Mouse (Mus musculus): ENCODE data around the gene S1pr5. TPM values are rescaled to one million over a fixed set of nuclear protein-coding genes. Genes with fewer than 3 reads are reported as not detected.
"Not testable (repeated sequence)": the region's sequence is repeated elsewhere in the genome, so short reads cannot be mapped to it uniquely, and the experiment has no call there.

S1pr5 gene
- total RNA-seq, 2 experiments from 2014 or later: 0.15 to 0.33 TPM

- intact Hi-C loops (cut with DNase I): loop anchor here (2.0 kb wide), 1 partner anchor 26 kb away; the partner anchor contains the start of gene Keap1
- no peak for DNase-seq
- peak overlapping the region; percentile 89 for H3K4me3 ChIP-seq
- H3K27ac ChIP-seq: peak overlapping the region; percentile 96
- no peak for TF ChIP-seq CTCF (IDR thresholded peaks at IDR 0.05)
These were observed 16.2 kb upstream of the S1pr5 start for GRCm38 (mm10) chr9:21264272-21264999.

DNA sequence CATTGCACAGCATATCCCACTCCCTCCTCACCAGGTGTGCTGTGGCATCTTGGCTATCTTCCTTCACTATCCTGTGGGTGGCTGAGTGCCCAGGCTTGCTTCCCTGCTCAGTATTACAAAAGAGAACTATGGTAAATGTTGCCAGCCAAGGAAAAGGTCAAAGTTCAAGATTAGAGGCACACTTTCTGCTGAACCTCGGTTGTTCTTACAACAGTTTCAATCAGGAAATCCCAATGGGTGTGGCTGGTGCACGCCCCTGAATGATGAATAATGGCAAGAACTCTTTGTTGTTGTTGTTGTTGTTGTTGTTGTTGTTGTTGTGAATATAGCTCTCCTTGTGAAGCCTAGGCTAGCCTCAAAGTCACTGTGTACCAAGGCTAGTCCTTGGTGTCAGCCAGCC, 13.6 kb upstream of the S1pr5 start:
- no peak for TF ChIP-seq CTCF (IDR thresholded peaks at IDR 0.05)
- H3K27ac ChIP-seq: no peak overlapping the region
- no peak overlapping the region for H3K4me3 ChIP-seq
- no peak for DNase-seq
- intact Hi-C loops (cut with DNase I): loop anchor here (2.0 kb wide), 1 partner anchor 75 kb away; no protein-coding TSS in a partner anchor

GRCm38 (mm10) chr9:21260491-21261040, 12.3 kb upstream of the S1pr5 start:
- no peak for TF ChIP-seq CTCF (IDR thresholded peaks at IDR 0.05)
- Histone ChIP-seq H3K27ac (no peak overlapping the region), H3K4me3 (no peak overlapping the region)
- DNase-seq: no peak
- intact Hi-C loops (cut with DNase I): no loop called here

DNA sequence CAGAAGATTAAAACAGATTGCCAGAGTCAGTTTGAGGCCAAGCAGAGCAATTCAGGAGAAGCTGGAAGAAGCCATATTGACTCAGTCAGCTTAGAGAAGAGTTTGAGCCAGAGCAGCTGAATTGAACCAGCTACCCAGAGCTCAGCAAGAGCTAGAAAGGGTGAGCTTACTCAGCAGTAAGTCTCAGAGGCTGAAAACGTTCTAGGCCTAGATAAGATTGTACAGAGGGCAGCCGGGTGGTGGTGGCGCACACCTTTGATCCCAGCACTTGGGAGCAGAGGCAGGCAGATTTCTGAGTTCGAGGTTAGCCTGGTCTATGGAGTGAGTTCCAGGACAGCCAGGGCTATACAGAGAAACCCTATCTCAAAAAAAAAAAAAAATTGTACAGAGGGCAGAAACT, 8.1 kb upstream of the S1pr5 start:
- H3K27ac ChIP-seq; intact Hi-C loops (cut with DNase I); DNase-seq; H3K4me3 ChIP-seq: not testable (repeated sequence)

DNA sequence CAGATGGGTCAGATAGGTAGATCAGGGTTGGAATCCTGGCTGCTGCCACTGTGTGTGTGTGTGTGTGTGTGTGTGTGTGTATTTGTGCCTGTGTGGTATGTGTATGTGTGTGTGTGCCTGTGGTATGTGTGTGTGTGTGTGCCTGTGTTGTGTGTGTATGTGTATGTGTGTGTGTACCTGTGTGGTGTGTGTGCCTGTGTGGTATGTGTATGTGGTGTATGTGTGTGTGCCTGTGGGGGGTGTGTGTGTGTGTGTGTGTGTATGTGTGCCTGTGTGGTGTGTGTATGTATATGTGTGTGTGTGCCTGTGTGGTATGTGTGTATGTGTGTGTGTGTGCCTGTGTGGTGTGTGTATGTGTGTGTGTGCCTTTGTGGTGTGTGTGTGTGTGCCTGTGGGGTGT, 6.4 kb upstream of the S1pr5 start:
- no peak overlapping the region for H3K4me3 ChIP-seq
- intact Hi-C loops (cut with DNase I): no loop called here
- TF ChIP-seq CTCF (IDR thresholded peaks at IDR 0.05): no peak
- no peak overlapping the region for H3K27ac ChIP-seq
- DNase-seq: no peak

DNA sequence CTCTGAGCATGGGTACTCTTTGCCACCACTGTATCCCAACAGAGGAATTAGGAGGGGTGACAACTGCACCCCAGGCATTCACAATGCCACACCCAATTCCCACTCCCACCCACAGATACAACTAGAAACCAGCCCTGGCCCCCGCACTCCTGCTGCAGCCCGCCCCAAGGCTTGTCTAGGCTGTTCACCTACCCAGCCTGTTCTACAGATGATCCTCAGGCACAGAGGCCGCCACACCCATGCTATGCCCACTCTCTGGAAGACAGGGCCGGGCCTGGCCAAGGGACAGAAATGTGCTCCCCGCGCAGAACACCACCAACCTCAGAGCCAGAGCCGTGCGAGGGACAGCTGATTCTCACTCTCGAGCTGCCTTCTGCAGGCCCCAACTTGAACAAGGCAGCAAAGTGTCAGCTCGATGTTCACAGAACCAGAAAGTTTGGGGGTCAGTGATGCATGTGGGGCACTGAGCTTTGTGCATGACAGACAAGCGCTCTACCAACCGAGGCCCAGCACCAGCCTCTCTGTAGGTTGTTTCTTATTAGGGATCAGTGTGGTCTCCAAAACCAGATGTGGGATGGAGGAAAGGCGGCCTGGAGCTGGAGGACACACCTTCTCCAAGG, 3.0 kb upstream of the S1pr5 start:
- Histone ChIP-seq H3K4me3 (no peak overlapping the region), H3K27ac (no peak overlapping the region)
- intact Hi-C loops (cut with DNase I): no loop called here
- no peak for DNase-seq
- no peak for TF ChIP-seq CTCF (IDR thresholded peaks at IDR 0.05)

DNA sequence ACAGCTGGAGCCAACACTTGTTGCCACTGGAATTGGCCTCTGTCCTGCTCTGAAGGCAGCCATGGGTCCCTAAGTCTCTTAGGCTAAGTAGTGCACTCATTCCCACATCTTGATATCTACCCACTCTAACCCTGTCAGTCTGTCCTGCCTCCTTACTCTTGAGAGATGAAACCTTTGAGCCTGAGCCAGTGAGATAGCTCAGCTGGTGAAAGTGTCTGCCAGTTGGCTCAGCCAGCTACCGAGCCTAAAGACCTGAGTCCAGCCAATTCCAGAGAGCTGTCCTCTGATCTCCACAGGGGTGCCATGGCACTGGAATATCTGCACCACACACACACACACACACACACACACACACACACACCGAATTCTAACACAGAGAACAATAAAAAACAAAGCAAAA, 2.3 kb upstream of the S1pr5 start:
- no peak for TF ChIP-seq CTCF (IDR thresholded peaks at IDR 0.05)
- intact Hi-C loops (cut with DNase I): no loop called here
- peak; percentile 65 for DNase-seq
- Histone ChIP-seq H3K27ac (no peak overlapping the region), H3K4me3 (no peak overlapping the region)

- intact Hi-C loops (cut with DNase I): no loop called here
- TF ChIP-seq CTCF (IDR thresholded peaks at IDR 0.05): no peak
- no peak overlapping the region for H3K4me3 ChIP-seq
- H3K27ac ChIP-seq: no peak overlapping the region
- no peak for DNase-seq
These were observed 1.6 kb upstream of the S1pr5 start for GRCm38 (mm10) chr9:21249629-21250508.

DNA sequence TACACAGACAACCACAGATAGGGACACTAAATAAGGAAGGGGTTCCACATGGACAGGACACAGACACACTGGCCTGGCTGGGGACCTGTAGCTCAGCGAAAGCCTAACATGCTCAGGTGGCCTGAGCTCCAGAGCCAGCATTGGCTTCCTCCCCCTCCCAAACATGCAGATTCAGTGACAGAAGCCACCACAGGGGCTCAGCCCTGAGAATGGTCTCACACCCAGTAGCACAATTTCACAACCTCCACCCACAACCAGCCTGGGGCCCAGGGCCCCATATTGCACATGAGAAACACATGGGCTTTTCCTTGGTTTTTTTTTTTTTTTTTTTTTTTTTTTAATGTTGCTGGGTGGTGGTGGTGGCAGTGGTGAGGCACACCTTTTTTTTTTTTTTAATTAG, 1.9 kb downstream of the S1pr5 start:
- no peak for TF ChIP-seq CTCF (IDR thresholded peaks at IDR 0.05)
- intact Hi-C loops (cut with DNase I): no loop called here
- H3K27ac ChIP-seq: no peak overlapping the region
- DNase-seq: no peak
- H3K4me3 ChIP-seq: no peak overlapping the region

- DNase-seq: no peak
- H3K4me3 ChIP-seq: peak overlapping the region; percentile 73
- intact Hi-C loops (cut with DNase I): no loop called here
- TF ChIP-seq CTCF (IDR thresholded peaks at IDR 0.05): no peak
- H3K27ac ChIP-seq: no peak overlapping the region
These were observed 3.1 kb downstream of the S1pr5 start for GRCm38 (mm10) chr9:21245113-21245487.

GRCm38 (mm10) chr9:21244428-21245112, 3.7 kb downstream of the S1pr5 start:
- no peak for TF ChIP-seq CTCF (IDR thresholded peaks at IDR 0.05)
- Histone ChIP-seq H3K27ac (no peak overlapping the region), H3K4me3 (peak overlapping the region; percentile 73)
- DNase-seq: peak; percentile 49
- intact Hi-C loops (cut with DNase I): no loop called here

DNA sequence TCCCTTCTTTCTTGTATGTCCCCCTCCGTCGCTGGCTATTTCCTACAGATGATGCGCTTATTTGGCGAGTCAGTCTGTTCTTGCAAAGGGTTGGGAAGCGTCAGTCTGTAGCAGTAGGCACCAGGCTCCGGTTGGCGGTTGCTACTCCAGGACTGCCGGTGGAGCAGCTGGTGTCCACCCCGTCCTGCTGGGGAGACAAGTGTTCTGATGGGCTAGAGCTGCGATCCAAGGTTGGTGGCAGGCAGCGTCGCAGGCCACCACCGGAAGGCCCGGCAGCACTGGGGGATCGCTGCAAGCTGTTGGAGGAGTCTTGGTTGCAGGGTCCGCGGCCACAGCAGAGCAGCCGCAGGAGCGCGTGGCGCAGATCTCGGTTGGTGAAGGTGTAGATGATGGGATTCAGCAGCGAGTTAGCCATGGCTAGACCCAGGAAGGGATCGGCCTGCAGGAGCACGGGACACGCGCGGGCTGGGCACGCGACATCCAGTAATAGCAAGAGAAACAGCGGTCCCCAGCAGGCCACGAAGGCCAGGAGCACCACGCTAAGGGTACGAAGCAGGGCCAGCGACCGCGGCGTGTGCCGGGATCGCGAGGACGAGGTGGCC, 4.3 kb downstream of the S1pr5 start:
- Histone ChIP-seq H3K27ac (no peak overlapping the region), H3K4me3 (peak overlapping the region; percentile 73)
- intact Hi-C loops (cut with DNase I): no loop called here
- no peak for DNase-seq
- TF ChIP-seq CTCF (IDR thresholded peaks at IDR 0.05): no peak

All from gastrocnemius, adult 2 months (tissue).